Mouse (Mus musculus): ENCODE results near the gene Cyp39a1. TPM values are rescaled to one million over a fixed set of nuclear protein-coding genes. Genes with fewer than 3 reads are reported as not detected.

The Cyp39a1 gene
- polyA plus RNA-seq, 1 experiment = 5.3 TPM

- DNase-seq (ENCODE audit: low read depth) = no peak
- TF ChIP-seq CTCF (IDR thresholded peaks at IDR 0.05; ENCODE audit: borderline replicate concordance, extremely low read depth, insufficient read depth, insufficient read length) = no peak
Observed at GRCm38 (mm10) chr17:43645136-43645535, 22.1 kb upstream of the Cyp39a1 start.

GRCm38 (mm10) chr17:43646925-43647324 lies 20.3 kb upstream of the Cyp39a1 start:
- TF ChIP-seq POLR2A (IDR thresholded peaks at IDR 0.05; ENCODE audit: borderline replicate concordance, extremely low read depth, insufficient read depth, insufficient read length, poor library complexity, severe bottlenecking) (no peak), CTCF (IDR thresholded peaks at IDR 0.05; ENCODE audit: borderline replicate concordance, extremely low read depth, insufficient read depth, insufficient read length) (no peak)
- no peak for DNase-seq (ENCODE audit: low read depth)

- DNase-seq (ENCODE audit: low read depth) = no peak
- TF ChIP-seq POLR2A (IDR thresholded peaks at IDR 0.05; ENCODE audit: borderline replicate concordance, extremely low read depth, insufficient read depth, insufficient read length, poor library complexity, severe bottlenecking) = no peak
- TF ChIP-seq CTCF (IDR thresholded peaks at IDR 0.05; ENCODE audit: borderline replicate concordance, extremely low read depth, insufficient read depth, insufficient read length) = peak; percentile 46; the same call in 1 of the 2 replicates
Observed at GRCm38 (mm10) chr17:43649641-43650436, 17.4 kb upstream of the Cyp39a1 start.

GRCm38 (mm10) chr17:43651314-43652046 lies 15.7 kb upstream of the Cyp39a1 start:
- no peak for TF ChIP-seq POLR2A (IDR thresholded peaks at IDR 0.05; ENCODE audit: borderline replicate concordance, extremely low read depth, insufficient read depth, insufficient read length, poor library complexity, severe bottlenecking)
- TF ChIP-seq CTCF (IDR thresholded peaks at IDR 0.05; ENCODE audit: borderline replicate concordance, extremely low read depth, insufficient read depth, insufficient read length) = no peak
- no peak for DNase-seq (ENCODE audit: low read depth)

- TF ChIP-seq POLR2A (IDR thresholded peaks at IDR 0.05; ENCODE audit: borderline replicate concordance, extremely low read depth, insufficient read depth, insufficient read length, poor library complexity, severe bottlenecking) (peak; percentile 64; the same call in 1 of the 2 replicates), CTCF (IDR thresholded peaks at IDR 0.05; ENCODE audit: borderline replicate concordance, extremely low read depth, insufficient read depth, insufficient read length) (no peak)
- DNase-seq (ENCODE audit: low read depth) = peak; percentile 98
Observed at GRCm38 (mm10) chr17:43666576-43667289, 492 bp upstream of the Cyp39a1 start, which contains the start of gene Slc25a27. Gene Slc25a27, minus strand, starts transcription at chr17:43667214.

GRCm38 (mm10) chr17:43669145-43669695 lies 2.0 kb downstream of the Cyp39a1 start:
- no peak for TF ChIP-seq POLR2A (IDR thresholded peaks at IDR 0.05; ENCODE audit: borderline replicate concordance, extremely low read depth, insufficient read depth, insufficient read length, poor library complexity, severe bottlenecking)
- no peak for DNase-seq (ENCODE audit: low read depth)

- no peak for TF ChIP-seq CTCF (IDR thresholded peaks at IDR 0.05; ENCODE audit: borderline replicate concordance, extremely low read depth, insufficient read depth, insufficient read length)
- no peak for TF ChIP-seq POLR2A (IDR thresholded peaks at IDR 0.05; ENCODE audit: borderline replicate concordance, extremely low read depth, insufficient read depth, insufficient read length, poor library complexity, severe bottlenecking)
Observed at GRCm38 (mm10) chr17:43671907-43672306, 4.7 kb downstream of the Cyp39a1 start.

GRCm38 (mm10) chr17:43675228-43675627 lies 8.0 kb downstream of the Cyp39a1 start:
- peak; percentile 22 for DNase-seq (ENCODE audit: low read depth)
- TF ChIP-seq CTCF (IDR thresholded peaks at IDR 0.05; ENCODE audit: borderline replicate concordance, extremely low read depth, insufficient read depth, insufficient read length) = no peak
- TF ChIP-seq POLR2A (IDR thresholded peaks at IDR 0.05; ENCODE audit: borderline replicate concordance, extremely low read depth, insufficient read depth, insufficient read length, poor library complexity, severe bottlenecking) = no peak

More at GRCm38 (mm10) chr17:43671907-43672306, 4.7 kb downstream of the Cyp39a1 start:
- no peak for DNase-seq (ENCODE audit: low read depth)

GRCm38 (mm10) chr17:43676241-43676640 lies 9.0 kb downstream of the Cyp39a1 start:
- no peak for DNase-seq (ENCODE audit: low read depth)
- no peak for TF ChIP-seq POLR2A (IDR thresholded peaks at IDR 0.05; ENCODE audit: borderline replicate concordance, extremely low read depth, insufficient read depth, insufficient read length, poor library complexity, severe bottlenecking)
- TF ChIP-seq CTCF (IDR thresholded peaks at IDR 0.05; ENCODE audit: borderline replicate concordance, extremely low read depth, insufficient read depth, insufficient read length) = no peak; the same call in 1 of the 2 replicates

- TF ChIP-seq CTCF (IDR thresholded peaks at IDR 0.05; ENCODE audit: borderline replicate concordance, extremely low read depth, insufficient read depth, insufficient read length) = no peak
- TF ChIP-seq POLR2A (IDR thresholded peaks at IDR 0.05; ENCODE audit: borderline replicate concordance, extremely low read depth, insufficient read depth, insufficient read length, poor library complexity, severe bottlenecking) = no peak
- DNase-seq (ENCODE audit: low read depth) = no peak
Observed at GRCm38 (mm10) chr17:43677317-43677716, 10.1 kb downstream of the Cyp39a1 start.

- DNase-seq (ENCODE audit: low read depth) = no peak
- TF ChIP-seq CTCF (IDR thresholded peaks at IDR 0.05; ENCODE audit: borderline replicate concordance, extremely low read depth, insufficient read depth, insufficient read length) (no peak), POLR2A (IDR thresholded peaks at IDR 0.05; ENCODE audit: borderline replicate concordance, extremely low read depth, insufficient read depth, insufficient read length, poor library complexity, severe bottlenecking) (no peak)
Observed at GRCm38 (mm10) chr17:43684086-43684485, 16.9 kb downstream of the Cyp39a1 start.

Measured in brain, embryonic 14.5 days (tissue).